Mouse (Mus musculus) stomach, embryonic 16.5 days (tissue): Measurements from ENCODE around the gene Mrc2. TPM values are rescaled to one million over a fixed set of nuclear protein-coding genes. Genes with fewer than 3 reads are reported as not detected.
A peak's percentile ranks its signal among the peaks of the same experiment; 100 is the strongest.

Source experiments
- ATAC-seq: fragments of 200-750 bp; cut with Nextera tagmentation; 2 replicates; pipeline ENCODE4 v1.8.0; 2017; ENCODE audit warnings: moderate number of reproducible peaks, moderate TSS enrichment; ENCODE audit not compliant: insufficient read depth, low FRiP score
- H3K27ac ChIP-seq: fragments of 300-500 bp; sonication (generic); 2 replicates; pipeline ENCODE4 v1.5.1; 2014; ENCODE audit warnings: low read length
- H3K27me3 ChIP-seq: fragments of 300-500 bp; sonication (generic); 2 replicates; pipeline ENCODE4 v1.6.1; 2014; ENCODE audit warnings: low read length, control low read depth, mixed read lengths; ENCODE audit not compliant: control insufficient read depth, insufficient read depth
- H3K36me3 ChIP-seq: fragments of 300-500 bp; sonication (generic); 2 replicates; pipeline ENCODE4 v1.6.1; 2014; ENCODE audit warnings: low read length; ENCODE audit not compliant: control insufficient read depth, insufficient read depth
- H3K4me1 ChIP-seq: fragments of 300-500 bp; sonication (generic); 2 replicates; pipeline ENCODE4 v1.6.1; 2014; ENCODE audit warnings: low read length, control low read depth, mixed read lengths; ENCODE audit not compliant: control insufficient read depth, insufficient read depth
- H3K4me2 ChIP-seq: fragments of 300-500 bp; sonication (generic); 2 replicates; pipeline ENCODE4 v1.6.1; 2014; ENCODE audit warnings: low read depth, low read length, mixed read lengths
- H3K4me3 ChIP-seq: fragments of 300-500 bp; sonication (generic); replicated peaks from 2 replicates; pipeline ENCODE4 v1.5.1; 2014; ENCODE audit warnings: mild to moderate bottlenecking, low read length
- H3K9ac ChIP-seq: fragments of 300-500 bp; sonication (generic); 2 replicates; pipeline ENCODE4 v1.6.1; 2014; ENCODE audit warnings: low read length
- H3K9me3 ChIP-seq: fragments of 300-500 bp; sonication (generic); replicated peaks from 2 replicates; pipeline ENCODE4 v1.6.1; 2016; ENCODE audit warnings: low read length, control low read depth; ENCODE audit not compliant: control insufficient read depth
- WGBS: fragments of 180-500 bp; shearing (Covaris S2); extraction: QIAGEN DNeasy Blood & Tissue Kit; methylation state at CpG from one replicate; pipeline ENCODE4 v1.1.7; 2014; 5-methylcytosine and 5-hydroxymethylcytosine counted together
- polyA plus RNA-seq: library from polyadenylated mRNA; unstranded; fragments of >200 nt; fragmentation: Nextera tagmentation; extraction: Ambion mirVana; gene quantifications from 2 replicates; pipeline ENCODE4 v1.2.1, GENCODE M21; 2015

Mrc2 gene
- polyA plus RNA-seq, 1 experiment from 2014 or later: 13.4 TPM

- Histone ChIP-seq H3K27ac (no peak overlapping the region), H3K4me3 (no peak overlapping the region), H3K9ac (no peak overlapping the region), H3K4me1 (peaks cover 5% of the 10 kb centered on the region; the same call in 1 of the 2 replicates), H3K9me3 (no peaks in the 10 kb centered on the region), H3K4me2 (no peak overlapping the region), H3K27me3 (no peaks in the 10 kb centered on the region), H3K36me3 (no peaks in the 10 kb centered on the region)
- ATAC-seq: no peak
- WGBS: 62% methylated on average over 8 of the region's 8 CpGs
Measured at GRCm38 (mm10) chr11:105332468-105332867, 40.0 kb downstream of the Mrc2 start.

DNA sequence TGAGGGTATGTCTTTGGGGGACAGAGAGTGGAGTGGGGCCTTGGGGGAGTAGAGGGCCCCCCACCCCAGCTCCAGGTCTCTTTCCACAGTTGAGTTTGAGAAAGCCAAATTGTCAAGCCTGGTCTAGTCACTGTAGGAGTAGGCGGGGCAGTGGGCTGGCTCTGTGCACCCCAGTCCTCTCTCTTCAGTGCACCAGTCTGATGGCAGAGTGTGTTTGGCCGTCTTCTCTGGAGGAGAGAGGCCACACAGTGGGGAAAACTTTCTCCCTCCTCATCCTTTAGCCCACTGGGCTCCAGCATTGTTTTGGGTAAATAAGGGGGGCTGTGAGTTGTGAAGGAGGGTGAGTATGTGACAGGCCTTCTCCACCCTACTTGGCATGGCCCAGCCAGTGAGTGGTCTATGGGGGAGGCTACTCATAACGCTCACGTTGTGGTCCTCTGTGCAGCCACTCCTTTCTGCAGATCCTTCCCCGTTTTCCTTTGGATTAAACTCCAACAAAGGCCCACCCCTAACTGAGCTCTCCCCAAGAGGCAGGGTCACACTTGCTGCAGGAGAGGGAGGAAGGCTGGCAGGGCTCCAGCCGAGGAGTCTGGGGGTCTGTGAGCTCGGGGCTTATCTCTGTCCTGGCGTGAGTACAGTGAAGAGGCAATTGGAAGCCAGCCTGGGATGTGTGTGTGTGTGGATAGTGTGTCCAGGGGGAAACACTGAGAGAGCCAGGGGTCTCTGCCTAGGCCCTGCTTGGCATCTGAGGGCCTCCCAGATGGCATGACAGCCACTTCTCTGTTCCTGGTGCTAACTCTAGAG, 41.6 kb downstream of the Mrc2 start:
- Histone ChIP-seq H3K4me2 (no peak overlapping the region), H3K4me3 (no peak overlapping the region), H3K4me1 (peaks cover 5% of the 10 kb centered on the region; the same call in 1 of the 2 replicates), H3K27ac (no peak overlapping the region; the same call in 1 of the 2 replicates), H3K9me3 (no peaks in the 10 kb centered on the region), H3K9ac (no peak overlapping the region), H3K27me3 (no peaks in the 10 kb centered on the region), H3K36me3 (no peaks in the 10 kb centered on the region)
- 43% methylated on average over 8 of the region's 8 CpGs for WGBS
- ATAC-seq: peak; percentile 47; the same call in 1 of the 2 replicates

GRCm38 (mm10) chr11:105338596-105339390, 46.4 kb downstream of the Mrc2 start:
- Histone ChIP-seq H3K9me3 (no peaks in the 10 kb centered on the region), H3K4me2 (no peak overlapping the region), H3K27me3 (no peaks in the 10 kb centered on the region), H3K36me3 (no peaks in the 10 kb centered on the region), H3K27ac (no peak overlapping the region), H3K4me3 (no peak overlapping the region), H3K9ac (no peak overlapping the region), H3K4me1 (no peaks in the 10 kb centered on the region)
- WGBS: 76% methylated on average over 12 of the region's 12 CpGs
- no peak for ATAC-seq

- 81% methylated on average over 2 of the region's 2 CpGs for WGBS
- H3K9me3 ChIP-seq: no peaks in the 10 kb centered on the region
- H3K4me3 ChIP-seq: no peak overlapping the region
- ATAC-seq: no peak
- no peaks in the 10 kb centered on the region for H3K4me1 ChIP-seq
- H3K27ac ChIP-seq: no peak overlapping the region
- no peaks in the 10 kb centered on the region for H3K36me3 ChIP-seq
- no peak overlapping the region for H3K9ac ChIP-seq
- no peaks in the 10 kb centered on the region for H3K27me3 ChIP-seq
- H3K4me2 ChIP-seq: no peak overlapping the region
Measured at GRCm38 (mm10) chr11:105345284-105345683, 52.8 kb downstream of the Mrc2 start.

- 56% methylated on average over 28 of the region's 28 CpGs for WGBS
- H3K4me2 ChIP-seq: no peak overlapping the region
- H3K4me3 ChIP-seq: no peak overlapping the region
- no peak overlapping the region for H3K27ac ChIP-seq
- H3K4me1 ChIP-seq: peaks cover 3% of the 10 kb centered on the region
- no peak overlapping the region; the same call in 1 of the 2 replicates for H3K9ac ChIP-seq
- no peaks in the 10 kb centered on the region for H3K27me3 ChIP-seq
- no peaks in the 10 kb centered on the region for H3K36me3 ChIP-seq
- ATAC-seq: peak; percentile 55; the same call in 1 of the 2 replicates
- H3K9me3 ChIP-seq: no peaks in the 10 kb centered on the region
Measured at GRCm38 (mm10) chr11:105347162-105348161, 55.0 kb downstream of the Mrc2 start.

- H3K4me2 ChIP-seq: no peak overlapping the region
- WGBS: 88% methylated on average over 9 of the region's 9 CpGs
- H3K36me3 ChIP-seq: no peaks in the 10 kb centered on the region
- no peak for ATAC-seq
- H3K4me1 ChIP-seq: peaks cover 14% of the 10 kb centered on the region
- no peaks in the 10 kb centered on the region for H3K27me3 ChIP-seq
- no peak overlapping the region for H3K4me3 ChIP-seq
- H3K9ac ChIP-seq: no peak overlapping the region
- H3K9me3 ChIP-seq: no peaks in the 10 kb centered on the region
- H3K27ac ChIP-seq: no peak overlapping the region
Measured at GRCm38 (mm10) chr11:105348495-105348982, 56.1 kb downstream of the Mrc2 start.

DNA sequence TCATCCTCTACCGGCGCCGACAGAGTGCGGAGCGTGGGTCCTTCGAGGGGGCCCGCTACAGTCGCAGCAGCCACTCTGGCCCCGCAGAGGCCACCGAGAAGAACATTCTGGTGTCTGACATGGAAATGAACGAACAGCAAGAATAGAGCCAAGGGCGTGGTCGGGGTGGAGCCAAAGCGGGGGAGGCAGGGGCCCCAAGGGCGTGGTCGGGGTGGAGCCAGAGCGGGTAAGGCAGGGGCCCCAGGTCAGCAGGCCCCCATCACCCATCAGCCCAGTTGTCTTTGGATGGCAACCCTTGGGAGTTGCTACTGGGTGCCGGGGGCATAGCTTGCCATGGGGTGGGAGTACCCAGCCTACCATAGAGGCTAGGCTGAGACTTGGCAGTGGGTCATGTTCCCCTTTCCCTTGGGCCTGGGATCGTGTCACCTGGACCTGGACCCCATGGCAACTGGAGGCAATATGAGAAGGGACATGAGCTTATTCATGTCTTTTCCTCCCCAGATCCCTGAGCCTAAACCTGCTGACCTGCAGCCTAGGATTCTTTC, 57.4 kb downstream of the Mrc2 start:
- ATAC-seq: no peak
- Histone ChIP-seq H3K4me2 (no peak overlapping the region), H3K4me3 (no peak overlapping the region), H3K9ac (no peak overlapping the region), H3K9me3 (no peaks in the 10 kb centered on the region), H3K27ac (no peak overlapping the region), H3K36me3 (no peaks in the 10 kb centered on the region), H3K27me3 (no peaks in the 10 kb centered on the region), H3K4me1 (peaks cover 19% of the 10 kb centered on the region)
- WGBS: 86% methylated on average over 19 of the region's 19 CpGs

GRCm38 (mm10) chr11:105350643-105351042, 58.2 kb downstream of the Mrc2 start:
- H3K27me3 ChIP-seq: no peaks in the 10 kb centered on the region
- WGBS: 84% methylated on average over 7 of the region's 7 CpGs

More at GRCm38 (mm10) chr11:105350643-105351042, 58.2 kb downstream of the Mrc2 start:
- H3K9me3 ChIP-seq: no peaks in the 10 kb centered on the region
- no peak for ATAC-seq
- no peak overlapping the region for H3K4me2 ChIP-seq
- H3K27ac ChIP-seq: no peak overlapping the region
- H3K4me3 ChIP-seq: no peak overlapping the region
- H3K4me1 ChIP-seq: peaks cover 20% of the 10 kb centered on the region
- H3K9ac ChIP-seq: no peak overlapping the region
- H3K36me3 ChIP-seq: no peaks in the 10 kb centered on the region
